Mouse (Mus musculus) forebrain, embryonic 11.5 days (tissue): ENCODE data around the gene Ubxn1. TPM values are rescaled to one million over a fixed set of nuclear protein-coding genes. Genes with fewer than 3 reads are reported as not detected.

Source experiments
- ATAC-seq: fragments of 200-750 bp; cut with Nextera tagmentation; replicated peaks from 2 replicates; pipeline ENCODE4 v1.8.0; 2017; ENCODE audit warnings: moderate TSS enrichment; ENCODE audit not compliant: low FRiP score
- DNase-seq: peaks from one replicate; pipeline ENCODE4 v3.0.0-alpha.2; 2017; ENCODE audit warnings: low spot score
- H3K27ac ChIP-seq: fragments of 300-500 bp; sonication (generic); 2 replicates; pipeline ENCODE4 v1.5.1; 2014; ENCODE audit warnings: low read depth, low read length
- H3K27me3 ChIP-seq: fragments of 300-500 bp; sonication (generic); 2 replicates; pipeline ENCODE4 v1.6.1; 2014; ENCODE audit warnings: mild to moderate bottlenecking, low read length, mixed read lengths; ENCODE audit not compliant: control insufficient read depth, insufficient read depth
- H3K36me3 ChIP-seq: fragments of 300-500 bp; sonication (generic); 2 replicates; pipeline ENCODE4 v1.6.1; 2014; ENCODE audit warnings: mild to moderate bottlenecking, low read length, moderate library complexity, mixed read lengths; ENCODE audit not compliant: control insufficient read depth, insufficient read depth
- H3K4me1 ChIP-seq: fragments of 300-500 bp; sonication (generic); replicated peaks from 2 replicates; pipeline ENCODE4 v1.6.1; 2014; ENCODE audit warnings: low read length, mixed read lengths; ENCODE audit not compliant: control insufficient read depth, insufficient read depth
- H3K4me2 ChIP-seq: fragments of 300-500 bp; sonication (generic); 2 replicates; pipeline ENCODE4 v1.6.1; 2014; ENCODE audit warnings: low read depth, mild to moderate bottlenecking, low read length, moderate library complexity, mixed read lengths; ENCODE audit not compliant: severe bottlenecking
- H3K4me3 ChIP-seq: fragments of 300-500 bp; sonication (generic); 2 replicates; pipeline ENCODE4 v1.5.1; 2014; ENCODE audit warnings: low read depth, low read length
- H3K9ac ChIP-seq: fragments of 300-500 bp; sonication (generic); 2 replicates; pipeline ENCODE4 v1.6.1; 2014; ENCODE audit warnings: low read length
- H3K9me3 ChIP-seq: fragments of 300-500 bp; sonication (generic); 2 replicates; pipeline ENCODE4 v1.6.1; 2016; ENCODE audit warnings: low read length, mixed read lengths; ENCODE audit not compliant: control insufficient read depth
- WGBS: fragments of 180-500 bp; shearing (Covaris S2); extraction: QIAGEN DNeasy Blood & Tissue Kit; methylation state at CpG from one replicate; pipeline ENCODE4 v1.1.7; 2014; 5-methylcytosine and 5-hydroxymethylcytosine counted together
- polyA plus RNA-seq: library from polyadenylated mRNA; unstranded; fragments of >200 nt; fragmentation: Nextera tagmentation; extraction: Ambion mirVana; gene quantifications from 2 replicates; pipeline ENCODE4 v1.2.1, GENCODE M21; 2014

Gene Ubxn1
- polyA plus RNA-seq, 1 experiment from 2014 or later: 178 TPM

DNA sequence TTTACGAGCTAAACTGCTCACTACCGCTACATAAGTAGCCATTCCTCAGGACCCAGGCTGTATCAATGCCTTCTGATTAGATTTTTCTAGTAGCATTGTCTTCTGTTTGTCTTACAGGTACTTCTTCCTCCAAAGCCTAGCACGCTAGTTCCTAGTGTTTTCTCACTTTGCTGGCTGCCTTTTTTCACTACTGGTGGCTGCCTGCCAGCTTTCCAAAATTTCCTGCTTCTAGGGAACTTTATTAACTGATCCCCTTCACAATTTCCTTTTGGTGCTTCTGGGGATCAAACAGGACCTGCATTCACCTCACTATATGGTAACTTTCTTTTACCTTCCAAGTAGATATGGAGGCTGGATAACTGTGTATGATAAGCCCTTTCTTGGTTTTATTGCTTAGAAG is 27.8 kb downstream of the Ubxn1 start:
- peaks cover 2% of the 10 kb centered on the region; the same call in 1 of the 2 replicates for H3K36me3 ChIP-seq
- DNase-seq (no peak), ATAC-seq (no peak)
- H3K4me3 ChIP-seq: peak overlapping the region; percentile 97
- no peak overlapping the region for H3K27ac ChIP-seq
- peaks cover 11% of the 10 kb centered on the region for H3K4me1 ChIP-seq
- H3K4me2 ChIP-seq: peak overlapping the region; percentile 89
- peak overlapping the region; percentile 79 for H3K9ac ChIP-seq
- 75% methylated on average over 3 of the region's 3 CpGs for WGBS
- no peaks in the 10 kb centered on the region for H3K9me3 ChIP-seq
- H3K27me3 ChIP-seq: no peaks in the 10 kb centered on the region

DNA sequence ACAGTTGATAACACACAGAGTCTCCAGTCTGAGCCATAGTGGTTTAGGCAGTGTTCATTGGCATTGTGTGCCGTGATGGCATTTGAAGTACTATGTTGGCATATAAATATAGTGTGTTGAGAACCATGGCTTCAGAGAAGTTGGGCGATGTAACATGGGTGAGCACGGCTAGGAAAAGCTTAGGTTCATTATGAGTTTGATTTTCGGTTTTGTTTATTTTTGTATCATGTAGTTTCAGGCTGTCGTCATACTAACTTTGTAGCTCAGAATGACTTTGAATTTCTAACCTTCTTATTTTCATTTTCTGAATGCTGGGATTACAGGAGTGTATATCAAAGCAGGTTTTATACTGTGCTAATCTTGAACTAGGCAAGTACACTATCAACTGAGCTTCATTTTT is 32.1 kb downstream of the Ubxn1 start:
- ATAC-seq (no peak), DNase-seq (no peak)
- Histone ChIP-seq H3K27me3 (no peaks in the 10 kb centered on the region), H3K27ac (no peak overlapping the region), H3K36me3 (peaks cover 12% of the 10 kb centered on the region; the same call in 1 of the 2 replicates), H3K4me1 (peaks cover 6% of the 10 kb centered on the region), H3K4me3 (no peak overlapping the region), H3K9ac (no peak overlapping the region), H3K4me2 (no peak overlapping the region), H3K9me3 (no peaks in the 10 kb centered on the region)
- WGBS: 94% methylated on average over 5 of the region's 5 CpGs

DNA sequence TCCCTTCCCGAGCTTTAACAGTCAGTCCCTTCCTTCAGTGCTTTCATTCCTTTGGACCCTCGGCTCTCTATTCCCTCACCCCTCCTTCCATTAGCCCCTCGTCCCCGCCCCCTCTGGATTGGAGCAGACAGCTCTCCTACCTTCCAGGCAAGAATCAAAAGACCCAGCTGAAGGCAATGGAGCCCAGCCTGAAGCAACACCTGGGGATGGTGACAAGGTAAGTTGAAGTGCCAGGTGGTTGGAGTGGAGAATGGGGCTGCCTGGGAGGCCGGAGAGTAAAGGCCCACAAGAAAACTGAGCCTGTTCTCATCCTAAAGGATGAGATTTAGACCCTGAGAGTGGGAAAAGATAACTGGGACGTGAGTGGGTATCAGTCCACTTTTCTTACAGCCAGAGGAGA is 37.2 kb downstream of the Ubxn1 start:
- peaks cover 26% of the 10 kb centered on the region; the same call in 1 of the 2 replicates for H3K36me3 ChIP-seq
- no peaks in the 10 kb centered on the region for H3K27me3 ChIP-seq
- H3K4me1 ChIP-seq: no peaks in the 10 kb centered on the region
- no peaks in the 10 kb centered on the region for H3K9me3 ChIP-seq
- DNase-seq (no peak), ATAC-seq (no peak)
- WGBS: 91% methylated on average over 6 of the region's 6 CpGs
- no peak overlapping the region for H3K4me3 ChIP-seq
- no peak overlapping the region for H3K4me2 ChIP-seq
- no peak overlapping the region for H3K27ac ChIP-seq
- no peak overlapping the region for H3K9ac ChIP-seq

DNA sequence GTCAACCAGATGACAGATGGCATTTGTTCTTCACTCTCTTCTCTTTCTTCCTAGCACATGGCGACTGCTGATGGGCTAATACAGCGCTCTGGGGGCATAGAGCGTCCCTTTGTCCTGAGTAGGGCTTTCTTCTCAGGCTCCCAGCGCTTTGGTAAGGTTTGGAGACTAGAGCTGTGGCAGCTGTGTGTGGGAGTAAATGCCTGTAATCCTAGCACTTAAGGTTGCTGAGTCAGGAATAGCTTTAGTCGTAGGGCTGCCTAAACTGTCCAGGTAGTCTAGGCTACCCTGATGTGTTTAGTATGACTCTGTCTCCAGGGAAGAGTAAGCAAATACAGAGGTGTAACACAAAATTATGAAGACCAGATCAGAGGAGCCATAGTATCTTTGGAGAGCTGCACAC is 40.5 kb downstream of the Ubxn1 start:
- Histone ChIP-seq H3K4me1 (no peaks in the 10 kb centered on the region), H3K36me3 (peaks cover 46% of the 10 kb centered on the region), H3K4me3 (no peak overlapping the region), H3K9me3 (no peaks in the 10 kb centered on the region), H3K4me2 (no peak overlapping the region), H3K9ac (no peak overlapping the region), H3K27ac (no peak overlapping the region), H3K27me3 (no peaks in the 10 kb centered on the region)
- 97% methylated on average over 5 of the region's 5 CpGs for WGBS
- DNase-seq (no peak), ATAC-seq (no peak)

DNA sequence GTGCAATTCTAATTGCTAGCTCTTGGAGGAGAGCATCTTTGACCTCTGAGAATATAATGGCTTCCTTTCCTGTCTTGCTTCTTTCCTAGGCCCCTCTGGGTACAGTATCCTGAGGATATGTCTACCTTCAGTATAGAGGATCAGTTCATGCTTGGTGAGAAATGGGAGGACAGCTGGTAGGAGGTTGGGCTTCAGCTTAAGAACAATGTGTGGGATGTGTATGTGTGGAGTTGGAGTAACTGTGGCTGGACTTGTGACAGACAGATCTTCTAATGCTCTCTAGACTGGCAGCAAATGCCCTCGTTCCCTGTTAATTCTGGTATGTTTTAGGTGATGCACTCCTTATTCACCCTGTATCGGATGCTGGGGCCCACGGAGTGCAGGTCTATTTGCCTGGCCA is 42.9 kb downstream of the Ubxn1 start:
- no peaks in the 10 kb centered on the region for H3K4me1 ChIP-seq
- no peak overlapping the region for H3K4me3 ChIP-seq
- H3K27me3 ChIP-seq: no peaks in the 10 kb centered on the region
- no peak overlapping the region for H3K9ac ChIP-seq
- DNase-seq (no peak), ATAC-seq (no peak)
- H3K27ac ChIP-seq: no peak overlapping the region
- H3K4me2 ChIP-seq: no peak overlapping the region
- peaks cover 41% of the 10 kb centered on the region for H3K36me3 ChIP-seq
- no peaks in the 10 kb centered on the region for H3K9me3 ChIP-seq
- WGBS: 95% methylated on average over 3 of the region's 3 CpGs

DNA sequence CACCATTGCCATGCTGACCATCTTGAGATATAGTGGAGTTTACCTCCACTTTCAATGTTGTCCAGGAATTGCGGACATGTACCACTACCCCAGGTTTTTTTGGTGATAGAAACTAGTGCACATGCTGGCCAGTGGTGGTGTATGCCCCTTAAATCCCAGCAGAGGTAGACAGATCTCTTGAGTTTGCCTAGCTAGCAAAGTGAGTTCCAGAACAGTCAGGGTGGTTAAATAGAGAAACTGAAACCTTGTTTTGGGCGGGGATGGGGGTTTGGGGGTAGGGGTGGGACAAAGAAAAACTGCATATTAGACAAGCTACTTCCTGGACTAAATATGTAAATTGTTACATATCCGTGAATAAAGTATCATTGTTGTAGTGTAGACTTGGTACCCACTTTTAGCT is 47.7 kb downstream of the Ubxn1 start:
- Histone ChIP-seq H3K9me3 (no peaks in the 10 kb centered on the region), H3K4me3 (no peak overlapping the region), H3K4me2 (no peak overlapping the region), H3K36me3 (peaks cover 26% of the 10 kb centered on the region), H3K27me3 (no peaks in the 10 kb centered on the region), H3K4me1 (peaks cover 4% of the 10 kb centered on the region; the same call in 1 of the 2 replicates), H3K27ac (no peak overlapping the region), H3K9ac (no peak overlapping the region)
- DNase-seq: no peak
- WGBS: 95% methylated on average over 3 of the region's 3 CpGs
- ATAC-seq: no peak

GRCm38 (mm10) chr19:8919684-8920072 is 48.4 kb downstream of the Ubxn1 start:
- 0 out of 2 replicates have a peak, but pooled peaks have one; percentile 17 for ATAC-seq
- Histone ChIP-seq H3K4me3 (no peak overlapping the region; the same call in 1 of the 2 replicates), H3K9me3 (no peaks in the 10 kb centered on the region), H3K9ac (peak overlapping the region; percentile 77), H3K27ac (peak overlapping the region; percentile 68), H3K4me2 (peak overlapping the region; percentile 93; the same call in 1 of the 2 replicates), H3K4me1 (peaks cover 4% of the 10 kb centered on the region; the same call in 1 of the 2 replicates), H3K27me3 (no peaks in the 10 kb centered on the region), H3K36me3 (peaks cover 19% of the 10 kb centered on the region)
- no peak for DNase-seq
- 76% methylated on average over 6 of the region's 6 CpGs for WGBS

- Histone ChIP-seq H3K4me1 (peaks cover 4% of the 10 kb centered on the region; the same call in 1 of the 2 replicates), H3K4me2 (peak within 1 kb of the TSS; percentile 93), H3K4me3 (peak within 1 kb of the TSS; percentile 89), H3K27me3 (no peaks in the 10 kb centered on the region), H3K9ac (peak within 1 kb of the TSS; percentile 77), H3K27ac (peak within 1 kb of the TSS; percentile 68), H3K36me3 (peaks cover 14% of the 10 kb centered on the region), H3K9me3 (no peaks in the 10 kb centered on the region)
- WGBS: 3% methylated on average over 43 of the region's 50 CpGs
- DNase-seq (peak; percentile 95), ATAC-seq (peak; percentile 98)
Measured at GRCm38 (mm10) chr19:8920073-8920736, 48.9 kb downstream of the Ubxn1 start, which contains the start of gene B3gat3. B3gat3 (plus strand) TSS chr19:8920374.

DNA sequence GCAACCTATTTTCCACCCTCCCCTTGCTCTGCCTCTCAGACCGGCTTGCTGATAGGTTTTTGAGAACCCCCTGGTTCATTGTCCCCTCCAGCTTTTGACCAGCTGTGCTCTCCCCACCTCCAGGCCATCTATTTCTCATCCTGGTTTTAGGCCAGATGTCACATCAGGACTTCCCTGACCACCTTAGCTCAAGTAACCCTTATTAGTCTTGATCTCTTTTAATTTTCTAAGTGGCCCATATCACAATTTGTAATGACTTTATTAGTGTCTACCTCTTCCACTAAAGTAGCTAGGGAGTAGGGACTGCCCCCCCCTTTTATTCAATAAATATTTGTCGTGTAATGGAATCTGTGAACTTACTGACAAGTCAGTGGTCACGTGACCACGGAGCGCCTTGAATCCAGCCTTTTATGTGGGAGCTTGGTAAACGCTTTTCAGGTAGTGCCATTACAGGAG is 49.6 kb downstream of the Ubxn1 start:
- peak overlapping the region; percentile 68 for H3K27ac ChIP-seq
- peak overlapping the region; percentile 93 for H3K4me2 ChIP-seq
- no peaks in the 10 kb centered on the region for H3K27me3 ChIP-seq
- H3K36me3 ChIP-seq: peaks cover 7% of the 10 kb centered on the region
- H3K9ac ChIP-seq: peak overlapping the region; percentile 77
- H3K9me3 ChIP-seq: no peaks in the 10 kb centered on the region
- no peak for ATAC-seq
- H3K4me3 ChIP-seq: peak overlapping the region; percentile 89
- WGBS: 2% methylated on average over 6 of the region's 6 CpGs
- no peak for DNase-seq
- peaks cover 4% of the 10 kb centered on the region; the same call in 1 of the 2 replicates for H3K4me1 ChIP-seq
